Mouse (Mus musculus): ENCODE measurements at regions not wholly inside any gene's neighbourhood (a gene's known extent, or its start where the extent isn't known, plus 50 kb on each side); places are given as distances from the start of the nearest gene placed in this dataset.

DNA sequence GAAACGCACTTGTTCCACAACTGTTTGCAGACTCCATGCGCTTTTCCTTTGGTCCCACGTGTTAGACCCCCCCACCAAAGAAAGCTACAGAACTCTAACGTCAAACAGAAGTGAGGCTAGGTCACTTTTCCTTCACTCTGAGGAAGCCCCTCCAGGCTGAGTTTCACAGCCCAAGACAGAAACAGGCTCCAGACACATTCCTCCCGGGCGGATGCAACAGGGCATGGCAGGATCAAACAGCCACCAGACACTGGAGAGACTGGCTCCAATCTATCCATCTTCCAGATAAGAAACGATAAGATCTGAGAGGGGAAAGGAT lies 97.9 kb downstream of the Tmco5 start:
- no peak for TF ChIP-seq CTCF (IDR thresholded peaks at IDR 0.05; ENCODE audit: low read depth)
- TF ChIP-seq EP300 (IDR thresholded peaks at IDR 0.05; ENCODE audit: low read depth): no peak
- DNase-seq (ENCODE audit: low spot score) (peak; percentile 30), ATAC-seq (ENCODE audit: insufficient read depth, low read depth) (no peak)
- Histone ChIP-seq H3K27ac (ENCODE audit: low read depth) (peak overlapping the region; percentile 94), H3K4me2 (ENCODE audit: low read depth, low read length) (peak overlapping the region; percentile 83), H3K4me1 (ENCODE audit: control insufficient read depth, insufficient read depth) (peaks cover 13% of the 10 kb centered on the region; the same call in 1 of the 2 replicates), H3K27me3 (ENCODE audit: control insufficient read depth, insufficient read depth, low read length) (no peaks in the 10 kb centered on the region), H3K36me3 (replicated peaks; ENCODE audit: control insufficient read depth, insufficient read depth, low read length) (no peaks in the 10 kb centered on the region), H3K9ac (replicated peaks; ENCODE audit: low read depth, low read length) (no peak overlapping the region), H3K9me3 (replicated peaks; ENCODE audit: control insufficient read depth, low read length) (no peaks in the 10 kb centered on the region), H3K4me3 (ENCODE audit: low read depth, low read length) (peak overlapping the region; percentile 66)
- 4% methylated on average over 7 of the region's 7 CpGs for WGBS

DNA sequence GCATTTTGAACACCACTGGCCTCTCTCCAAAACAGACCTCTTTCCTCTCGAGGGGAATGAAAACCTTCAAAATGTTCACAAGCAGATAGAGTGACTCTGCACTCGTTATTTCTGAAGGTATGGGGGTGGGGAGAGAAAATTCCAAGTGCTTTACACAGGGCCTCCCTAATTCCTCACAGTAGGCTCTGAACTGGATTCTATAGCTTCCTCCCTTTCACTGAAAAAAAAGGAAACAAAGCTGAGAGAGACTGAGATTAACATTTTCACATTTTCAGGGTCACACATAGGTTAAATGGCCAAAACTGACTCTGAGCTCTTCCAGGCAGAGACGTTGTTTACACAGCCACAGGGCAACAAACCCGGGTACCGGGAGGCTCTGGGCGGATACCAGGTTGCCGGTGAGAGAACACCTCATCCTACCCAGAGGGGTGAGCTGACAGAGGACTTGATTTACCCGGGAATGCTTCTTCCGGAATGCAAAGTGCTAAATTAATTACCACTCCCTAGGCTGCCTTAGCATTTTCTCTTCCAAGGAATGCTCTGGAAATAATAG lies 98.5 kb downstream of the Tmco5 start:
- no peaks in the 10 kb centered on the region for H3K9me3 ChIP-seq (replicated peaks; ENCODE audit: control insufficient read depth, low read length)
- H3K36me3 ChIP-seq (replicated peaks; ENCODE audit: control insufficient read depth, insufficient read depth, low read length): no peaks in the 10 kb centered on the region
- H3K27ac ChIP-seq (ENCODE audit: low read depth): peak overlapping the region; percentile 94
- TF ChIP-seq EP300 (IDR thresholded peaks at IDR 0.05; ENCODE audit: low read depth): no peak
- no peak overlapping the region for H3K9ac ChIP-seq (replicated peaks; ENCODE audit: low read depth, low read length)
- no peak for ATAC-seq (ENCODE audit: insufficient read depth, low read depth)
- peaks cover 13% of the 10 kb centered on the region; the same call in 1 of the 2 replicates for H3K4me1 ChIP-seq (ENCODE audit: control insufficient read depth, insufficient read depth)
- peak; percentile 44 for DNase-seq (ENCODE audit: low spot score)
- WGBS: 30% methylated on average over 9 of the region's 9 CpGs
- H3K4me3 ChIP-seq (ENCODE audit: low read depth, low read length): no peak overlapping the region
- H3K27me3 ChIP-seq (ENCODE audit: control insufficient read depth, insufficient read depth, low read length): no peaks in the 10 kb centered on the region
- H3K4me2 ChIP-seq (ENCODE audit: low read depth, low read length): no peak overlapping the region

DNA sequence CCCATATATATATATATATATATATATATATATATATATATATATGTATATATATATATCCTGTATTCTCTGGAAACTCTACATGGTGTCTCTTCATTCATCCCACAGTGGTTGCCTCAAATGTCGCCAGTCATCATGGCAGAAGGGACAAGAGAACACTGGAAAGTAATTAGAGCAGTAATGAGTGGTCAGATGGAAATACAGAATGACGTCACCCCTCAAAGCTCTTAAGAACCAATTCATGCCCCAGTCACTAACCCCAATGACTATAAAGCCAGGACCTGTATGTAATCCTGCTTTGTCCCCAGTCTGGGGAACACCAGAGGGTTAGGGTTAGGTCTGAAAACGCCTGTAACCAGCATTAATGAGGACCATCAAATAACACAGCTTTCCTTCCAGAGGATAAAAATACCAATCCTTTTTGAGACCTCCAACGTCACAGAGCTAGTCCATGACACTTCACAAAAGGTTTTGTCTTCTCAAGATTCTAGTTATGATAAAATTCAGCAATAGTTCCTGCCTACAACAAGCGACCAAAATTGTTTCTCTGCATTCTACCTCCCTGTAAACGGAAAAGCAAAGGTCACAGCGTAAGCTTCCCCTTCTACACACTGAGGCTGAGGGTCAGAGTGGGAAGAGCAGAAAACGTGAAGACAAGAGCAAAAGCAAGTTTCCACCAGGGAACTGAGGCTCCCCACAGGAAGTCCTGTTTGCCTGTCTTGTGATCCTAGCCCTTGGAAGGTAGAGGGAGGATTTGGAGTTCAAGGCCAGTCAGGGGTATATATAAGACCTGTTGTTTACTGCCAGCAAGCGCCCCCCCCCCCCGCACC lies 99.5 kb downstream of the Tmco5 start:
- Histone ChIP-seq H3K9ac (replicated peaks; ENCODE audit: low read depth, low read length) (no peak overlapping the region), H3K27ac (ENCODE audit: low read depth) (no peak overlapping the region), H3K4me3 (ENCODE audit: low read depth, low read length) (no peak overlapping the region), H3K27me3 (ENCODE audit: control insufficient read depth, insufficient read depth, low read length) (no peaks in the 10 kb centered on the region), H3K36me3 (replicated peaks; ENCODE audit: control insufficient read depth, insufficient read depth, low read length) (no peaks in the 10 kb centered on the region), H3K9me3 (replicated peaks; ENCODE audit: control insufficient read depth, low read length) (no peaks in the 10 kb centered on the region), H3K4me1 (ENCODE audit: control insufficient read depth, insufficient read depth) (0 out of 2 replicates have a peak, but pooled peaks cover 8% of the 10 kb centered on the region), H3K4me2 (ENCODE audit: low read depth, low read length) (no peak overlapping the region)
- no peak for TF ChIP-seq CTCF (IDR thresholded peaks at IDR 0.05; ENCODE audit: low read depth)
- ATAC-seq (ENCODE audit: insufficient read depth, low read depth) (no peak), DNase-seq (ENCODE audit: low spot score) (no peak)
- whole genome bisulfite sequencing: 71% methylated on average over 10 of the region's 10 CpGs

DNA sequence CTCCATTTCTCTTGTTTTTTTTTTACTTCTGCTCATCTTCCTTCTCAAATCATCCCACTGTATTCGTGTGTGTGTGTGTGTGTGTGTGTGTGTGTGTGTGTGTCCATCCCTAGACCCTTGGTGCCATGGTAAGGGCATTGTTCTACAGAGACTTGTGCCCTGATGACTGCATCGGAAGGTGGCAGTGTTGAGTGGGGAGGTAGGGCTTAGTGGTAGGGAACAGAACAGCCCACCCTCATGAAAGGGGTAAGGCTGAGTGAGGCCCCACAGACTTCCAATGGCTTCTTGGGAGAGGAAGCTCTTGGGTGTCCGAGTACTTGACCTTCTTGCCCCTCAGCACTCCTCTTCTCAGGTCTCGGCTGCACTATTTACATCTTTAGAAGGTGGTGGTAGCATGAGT lies 100.3 kb downstream of the Tmco5 start:
- Histone ChIP-seq H3K9me3 (replicated peaks; ENCODE audit: control insufficient read depth, low read length) (no peaks in the 10 kb centered on the region), H3K4me2 (ENCODE audit: low read depth, low read length) (no peak overlapping the region), H3K4me1 (ENCODE audit: control insufficient read depth, insufficient read depth) (0 out of 2 replicates have a peak, but pooled peaks cover 8% of the 10 kb centered on the region), H3K27ac (ENCODE audit: low read depth) (no peak overlapping the region), H3K9ac (replicated peaks; ENCODE audit: low read depth, low read length) (no peak overlapping the region), H3K36me3 (replicated peaks; ENCODE audit: control insufficient read depth, insufficient read depth, low read length) (no peaks in the 10 kb centered on the region), H3K27me3 (ENCODE audit: control insufficient read depth, insufficient read depth, low read length) (no peaks in the 10 kb centered on the region), H3K4me3 (ENCODE audit: low read depth, low read length) (no peak overlapping the region)
- DNase-seq (ENCODE audit: low spot score): no peak
- TF ChIP-seq EP300 (IDR thresholded peaks at IDR 0.05; ENCODE audit: low read depth): no peak
- no peak for TF ChIP-seq CTCF (IDR thresholded peaks at IDR 0.05; ENCODE audit: low read depth)
- ATAC-seq (ENCODE audit: insufficient read depth, low read depth): no peak
- WGBS: 82% methylated on average over 4 of the region's 4 CpGs

DNA sequence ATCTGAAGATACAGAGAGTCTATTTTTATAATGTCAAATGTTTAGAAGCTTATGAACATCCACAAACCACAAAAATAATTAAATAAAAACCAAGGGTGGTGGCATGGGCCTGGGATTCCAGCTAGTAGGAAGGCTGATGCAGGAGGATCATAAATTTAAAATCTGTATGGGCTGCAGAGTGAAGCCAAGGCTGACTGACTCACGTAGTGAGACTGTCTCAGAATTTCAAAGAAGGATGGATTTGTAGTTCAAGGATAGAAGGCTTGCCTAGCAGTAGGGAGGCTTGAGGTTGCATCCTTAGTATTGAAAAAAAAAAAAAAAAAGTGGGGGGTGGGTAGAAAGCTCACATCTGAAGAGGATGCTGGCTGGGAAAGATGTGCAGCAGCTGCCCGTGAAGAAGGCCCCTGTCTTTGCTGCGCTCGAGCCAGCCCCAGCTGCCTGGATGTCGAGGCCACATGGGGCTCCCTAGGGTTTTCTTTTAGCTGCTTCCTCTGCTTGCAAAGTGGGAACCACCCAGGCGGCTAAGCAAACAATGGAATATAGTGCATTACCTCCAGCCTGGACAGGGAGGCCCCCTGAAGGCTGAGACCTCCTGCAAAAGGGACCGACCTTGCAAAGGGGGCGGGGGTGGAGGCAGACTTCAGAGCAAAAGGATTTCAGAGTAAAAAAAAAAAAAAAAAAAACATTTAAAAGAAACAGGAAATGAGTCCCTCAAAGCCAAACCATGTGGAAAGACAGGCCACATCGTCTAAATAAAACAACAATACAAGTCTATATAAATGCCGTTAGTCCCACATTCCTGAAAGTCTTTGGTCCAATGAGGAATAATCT lies 101.3 kb downstream of the Tmco5 start:
- H3K4me2 ChIP-seq (ENCODE audit: low read depth, low read length): no peak overlapping the region

More for the DNA sequence above, 101.3 kb downstream of the Tmco5 start:
- ATAC-seq (ENCODE audit: insufficient read depth, low read depth) (peak; percentile 26; the same call in 1 of the 2 replicates), DNase-seq (ENCODE audit: low spot score) (peak; percentile 18)
- Histone ChIP-seq H3K9me3 (replicated peaks; ENCODE audit: control insufficient read depth, low read length) (no peaks in the 10 kb centered on the region), H3K36me3 (replicated peaks; ENCODE audit: control insufficient read depth, insufficient read depth, low read length) (no peaks in the 10 kb centered on the region), H3K9ac (replicated peaks; ENCODE audit: low read depth, low read length) (no peak overlapping the region), H3K4me1 (ENCODE audit: control insufficient read depth, insufficient read depth) (0 out of 2 replicates have a peak, but pooled peaks cover 8% of the 10 kb centered on the region), H3K27me3 (ENCODE audit: control insufficient read depth, insufficient read depth, low read length) (no peaks in the 10 kb centered on the region), H3K4me3 (ENCODE audit: low read depth, low read length) (no peak overlapping the region), H3K27ac (ENCODE audit: low read depth) (peak overlapping the region; percentile 72; the same call in 1 of the 2 replicates)
- no peak for TF ChIP-seq CTCF (IDR thresholded peaks at IDR 0.05; ENCODE audit: low read depth)
- TF ChIP-seq EP300 (IDR thresholded peaks at IDR 0.05; ENCODE audit: low read depth): no peak
- 36% methylated on average over 10 of the region's 10 CpGs for WGBS
